Mouse (Mus musculus) gastrocnemius, adult 2 months (tissue): ENCODE results near the gene Fxr1. TPM values are rescaled to one million over a fixed set of nuclear protein-coding genes. Genes with fewer than 3 reads are reported as not detected.
A peak's percentile ranks its signal among the peaks of the same experiment; 100 is the strongest.
"Not testable (repeated sequence)": the region's sequence is repeated elsewhere in the genome, so short reads cannot be mapped to it uniquely, and the experiment has no call there.

Source experiments
- DNase-seq: peaks from one replicate; pipeline ENCODE4 v3.0.0; 2022
- H3K27ac ChIP-seq: fragments of 200-600 bp; 2 replicates; pipeline ENCODE4 v1.8.1; 2022; ENCODE audit warnings: mild to moderate bottlenecking
- H3K4me3 ChIP-seq: fragments of 200-600 bp; 2 replicates; pipeline ENCODE4 v1.8.1; 2022; ENCODE audit warnings: mild to moderate bottlenecking, moderate library complexity
- CTCF ChIP-seq: fragments of 200-600 bp; IDR thresholded peaks from 2 replicates; pipeline ENCODE4 v1.8.1; 2022; ENCODE audit warnings: antibody characterized with exemption, mild to moderate bottlenecking, moderate library complexity
- intact Hi-C: fragments of 180-260 bp; cut with DNase I; formaldehyde crosslinking; loops from one replicate; pipeline ENCODE4 v1.15.1; 2025
- long read RNA-seq, 2 experiments: library from polyadenylated mRNA; stranded (forward); transcript quantifications; one replicate each; pipeline ENCODE4 v2.0.0; 2021
- total RNA-seq, 2 experiments: library from RNA; stranded (reverse); gene quantifications; 2 replicates each; pipeline ENCODE4 v1.2.3; 2021

The Fxr1 gene
- 100 to 1,000 TPM; 397 to 430 TPM for total RNA-seq
- long read RNA-seq, experiment 1, transcript Fxr1-201 (17 exons, 2,459 nt): major isoform, 83 of 289 reads
- long read RNA-seq, experiment 1, partial matches to known transcripts: 71 of 289 reads
- long read RNA-seq, experiment 1, other reads (novel, unspliced or antisense): 135 of 289 reads
- long read RNA-seq, experiment 2, transcript Fxr1-201 (17 exons, 2,459 nt): major isoform, 86 of 298 reads
- long read RNA-seq, experiment 2, partial matches to known transcripts: 99 of 298 reads
- long read RNA-seq, experiment 2, other reads (novel, unspliced or antisense): 111 of 298 reads

GRCm38 (mm10) chr3:34019540-34020381, at the start of gene Fxr1:
Fxr1 (plus strand) TSS chr3:34019943.
- Histone ChIP-seq H3K27ac (peak within 1 kb of the TSS; percentile 100), H3K4me3 (peak within 1 kb of the TSS; percentile 98)
- peak; percentile 9; the same call in 1 of the 2 replicates for TF ChIP-seq CTCF
- peak; percentile 95 for DNase-seq
- intact Hi-C loops: loop anchor here (1.0 to 2.0 kb wide), 2 partner anchors 17 to 28 kb away; no protein-coding TSS in a partner anchor

GRCm38 (mm10) chr3:33979395-33979794, 40.3 kb upstream of the Fxr1 start:
- intact Hi-C loops: loop anchor here (5.0 kb wide), 1 partner anchor 103 kb away; the partner anchor contains the start of gene Dnajc19
- peak; percentile 38; the same call in 1 of the 2 replicates for TF ChIP-seq CTCF
- Histone ChIP-seq H3K27ac (no peak overlapping the region), H3K4me3 (no peak overlapping the region)
- DNase-seq: peak; percentile 32

- peak overlapping the region; percentile 76 for H3K27ac ChIP-seq
- DNase-seq: peak; percentile 60
Observed at GRCm38 (mm10) chr3:33982746-33983145, 37.0 kb upstream of the Fxr1 start.

GRCm38 (mm10) chr3:33989302-33989701, 30.4 kb upstream of the Fxr1 start:
- intact Hi-C loops: no loop called here
- TF ChIP-seq CTCF: no peak
- DNase-seq: peak; percentile 63
- H3K27ac ChIP-seq: peak overlapping the region; percentile 92
- H3K4me3 ChIP-seq: peak overlapping the region; percentile 67

More at GRCm38 (mm10) chr3:33982746-33983145, 37.0 kb upstream of the Fxr1 start:
- intact Hi-C loops: no loop called here
- no peak overlapping the region for H3K4me3 ChIP-seq
- TF ChIP-seq CTCF: no peak

GRCm38 (mm10) chr3:33990451-33990850, 29.3 kb upstream of the Fxr1 start:
- no peak for TF ChIP-seq CTCF
- intact Hi-C loops: loop anchor here (5.0 kb wide), 1 partner anchor 47 kb away; no protein-coding TSS in a partner anchor
- DNase-seq: no peak
- Histone ChIP-seq H3K27ac (peak overlapping the region; percentile 92), H3K4me3 (peak overlapping the region; percentile 67)

- TF ChIP-seq CTCF: no peak
- H3K4me3 ChIP-seq: peak overlapping the region; percentile 67
- peak overlapping the region; percentile 92 for H3K27ac ChIP-seq
- intact Hi-C loops: loop anchor here (1.0 to 5.0 kb wide), 2 partner anchors 29 to 46 kb away; no protein-coding TSS in a partner anchor
- peak; percentile 77 for DNase-seq
Observed at GRCm38 (mm10) chr3:33990921-33991320, 28.8 kb upstream of the Fxr1 start.

- intact Hi-C loops: loop anchor here (5.0 kb wide), 1 partner anchor 44 kb away; no protein-coding TSS in a partner anchor
- peak; percentile 64 for DNase-seq
- H3K27ac ChIP-seq: peak overlapping the region; percentile 92
- peak overlapping the region; percentile 63 for H3K4me3 ChIP-seq
- TF ChIP-seq CTCF: no peak
Observed at GRCm38 (mm10) chr3:33993421-33994126, 26.2 kb upstream of the Fxr1 start.

- Histone ChIP-seq H3K27ac (peak overlapping the region; percentile 92), H3K4me3 (peak overlapping the region; percentile 54)
- intact Hi-C loops: loop anchor here (5.0 kb wide), 1 partner anchor 43 kb away; no protein-coding TSS in a partner anchor
- peak; percentile 39 for DNase-seq
- no peak for TF ChIP-seq CTCF
Observed at GRCm38 (mm10) chr3:33994127-33994488, 25.6 kb upstream of the Fxr1 start.

GRCm38 (mm10) chr3:34001691-34002090, 18.1 kb upstream of the Fxr1 start:
- intact Hi-C loops, H3K4me3 ChIP-seq, DNase-seq, H3K27ac ChIP-seq: not testable (repeated sequence)

GRCm38 (mm10) chr3:34003860-34004259, 15.9 kb upstream of the Fxr1 start:
- no peak overlapping the region for H3K4me3 ChIP-seq
- no peak for DNase-seq
- H3K27ac ChIP-seq: no peak overlapping the region
- no peak for TF ChIP-seq CTCF
- intact Hi-C loops: no loop called here

- Histone ChIP-seq H3K4me3 (no peak overlapping the region), H3K27ac (no peak overlapping the region)
- intact Hi-C loops: no loop called here
- no peak for DNase-seq
- no peak for TF ChIP-seq CTCF
Observed at GRCm38 (mm10) chr3:34006301-34006700, 13.4 kb upstream of the Fxr1 start.

- Histone ChIP-seq H3K27ac (no peak overlapping the region), H3K4me3 (no peak overlapping the region)
- DNase-seq: no peak
- intact Hi-C loops: no loop called here
- TF ChIP-seq CTCF: no peak
Observed at GRCm38 (mm10) chr3:34006824-34007223, 12.9 kb upstream of the Fxr1 start.
